Mouse (Mus musculus): ENCODE data around the gene Ankrd45.

- TF ChIP-seq CTCF (IDR thresholded peaks at IDR 0.05; ENCODE audit: low read depth) (peak; percentile 86), EP300 (IDR thresholded peaks at IDR 0.05; ENCODE audit: low read depth) (no peak)
These were observed 38.2 kb downstream of the Ankrd45 start for GRCm38 (mm10) chr1:161180674-161181073.
